11 mouse cellular contexts compared by ENCODE assay signal in genomic region chr1:159413374-159413773, GRCm38 (mm10).
DNase-seq lines count a peak whose midpoint lies in the region; ATAC-seq and TF ChIP-seq lines count a peak whose summit lies in the region.
"Had no signal": no experiment of that assay in that cellular context is flagged by ENCODE, and none has a peak within 500 bp of the region (broad histone marks: within the 10 kb centered on the region; RNA-seq: fewer than 3 reads in every experiment).

No protein-coding gene starts in this region.

- 19% methylated on average over 5 of the region's 5 CpGs for WGBS in forebrain, postnatal 0 days
- WGBS in neural tube, embryonic 14.5 days: 19% methylated on average over 5 of the region's 5 CpGs
- 78% methylated on average over 5 of the region's 5 CpGs for WGBS in intestine, embryonic 15.5 days

- no peaks in the 10 kb centered on the region for H3K27me3 ChIP-seq in forebrain, postnatal 0 days (ENCODE audit: insufficient read depth, low read length)
- no peaks in the 10 kb centered on the region for H3K27me3 ChIP-seq in neural tube, embryonic 14.5 days (ENCODE audit: control insufficient read depth, insufficient read depth, low read length)
- no peaks in the 10 kb centered on the region for H3K27me3 ChIP-seq in intestine, embryonic 15.5 days (replicated peaks)
- H3K27me3 ChIP-seq: limb, embryonic 15.5 days; stomach, embryonic 15.5 days had no signal

- TF ChIP-seq CTCF in left cerebral cortex, adult 2 months (IDR thresholded peaks at IDR 0.05): no peak
- TF ChIP-seq CTCF in forebrain, postnatal 0 days (IDR thresholded peaks at IDR 0.05; ENCODE audit: low read depth): no peak
- no peak for TF ChIP-seq CTCF in gastrocnemius, adult 2 months (IDR thresholded peaks at IDR 0.05)

- no peak overlapping the region for H3K4me2 ChIP-seq in forebrain, postnatal 0 days (ENCODE audit: low read depth)
- no peak overlapping the region for H3K4me2 ChIP-seq in neural tube, embryonic 14.5 days (ENCODE audit: low read depth, low read length)
- no peak overlapping the region for H3K4me2 ChIP-seq in intestine, embryonic 15.5 days (replicated peaks)
- H3K4me2 ChIP-seq: limb, embryonic 15.5 days; stomach, embryonic 15.5 days had no signal

- intact Hi-C loops in left cerebral cortex, adult 2 months (cut with DNase I): loop anchor here (5.0 kb wide), 1 partner anchor 109 kb away; the partner anchor contains the start of gene Tnr
- intact Hi-C loops in gastrocnemius, adult 2 months (cut with DNase I): no loop called here

- 0 out of 2 replicates have a peak overlapping the region, but pooled peaks have one; percentile 32 for H3K27ac ChIP-seq in left cerebral cortex, adult 2 months
- peak overlapping the region; percentile 54 for H3K27ac ChIP-seq in forebrain, postnatal 0 days (ENCODE audit: low read depth, low read length)
- 0 out of 2 replicates have a peak overlapping the region, but pooled peaks have one; percentile 52 for H3K27ac ChIP-seq in neural tube, embryonic 14.5 days (ENCODE audit: low read depth, low read length)
- H3K27ac ChIP-seq in intestine, embryonic 15.5 days: no peak overlapping the region
- H3K27ac ChIP-seq in gastrocnemius, adult 2 months: no peak overlapping the region
- H3K27ac ChIP-seq: kidney, postnatal 0 days; limb, embryonic 15.5 days; stomach, embryonic 15.5 days had no signal

- H3K36me3 ChIP-seq in forebrain, postnatal 0 days (ENCODE audit: insufficient read depth): no peaks in the 10 kb centered on the region
- no peaks in the 10 kb centered on the region for H3K36me3 ChIP-seq in neural tube, embryonic 14.5 days (ENCODE audit: control insufficient read depth, insufficient read depth, low read length)
- no peaks in the 10 kb centered on the region for H3K36me3 ChIP-seq in intestine, embryonic 15.5 days
- H3K36me3 ChIP-seq: limb, embryonic 15.5 days; stomach, embryonic 15.5 days had no signal

- no peaks in the 10 kb centered on the region for H3K9me3 ChIP-seq in forebrain, postnatal 0 days (ENCODE audit: low read length)
- no peaks in the 10 kb centered on the region for H3K9me3 ChIP-seq in neural tube, embryonic 14.5 days (ENCODE audit: control insufficient read depth, low read length)
- no peaks in the 10 kb centered on the region for H3K9me3 ChIP-seq in intestine, embryonic 15.5 days
- H3K9me3 ChIP-seq: limb, embryonic 15.5 days; stomach, embryonic 15.5 days had no signal

- peak; percentile 92 for ATAC-seq in forebrain, postnatal 0 days
- ATAC-seq in neural tube, embryonic 14.5 days (ENCODE audit: low read depth): peak; percentile 66; the same call in 1 of the 2 replicates
- ATAC-seq in intestine, embryonic 15.5 days: no peak

- 0 out of 2 replicates have a peak, but pooled peaks cover 6% of the 10 kb centered on the region for H3K4me1 ChIP-seq in forebrain, postnatal 0 days (ENCODE audit: insufficient read depth)
- no peaks in the 10 kb centered on the region for H3K4me1 ChIP-seq in neural tube, embryonic 14.5 days (ENCODE audit: control insufficient read depth, insufficient read depth, low read length)
- no peaks in the 10 kb centered on the region for H3K4me1 ChIP-seq in intestine, embryonic 15.5 days (replicated peaks)
- H3K4me1 ChIP-seq: stomach, embryonic 15.5 days had no signal

- H3K4me3 ChIP-seq in left cerebral cortex, adult 2 months: no peak overlapping the region
- no peak overlapping the region for H3K4me3 ChIP-seq in forebrain, postnatal 0 days (ENCODE audit: low read depth, low read length)
- no peak overlapping the region for H3K4me3 ChIP-seq in neural tube, embryonic 14.5 days (ENCODE audit: low read depth, low read length)
- H3K4me3 ChIP-seq in intestine, embryonic 15.5 days (replicated peaks): no peak overlapping the region
- no peak overlapping the region for H3K4me3 ChIP-seq in gastrocnemius, adult 2 months
- H3K4me3 ChIP-seq: limb, embryonic 15.5 days; stomach, embryonic 15.5 days had no signal

- H3K9ac ChIP-seq in forebrain, postnatal 0 days: no peak overlapping the region; the same call in 1 of the 2 replicates
- no peak overlapping the region for H3K9ac ChIP-seq in neural tube, embryonic 14.5 days (replicated peaks; ENCODE audit: low read depth, low read length)
- no peak overlapping the region for H3K9ac ChIP-seq in intestine, embryonic 15.5 days
- H3K9ac ChIP-seq: limb, embryonic 15.5 days; stomach, embryonic 15.5 days had no signal

- no peak for DNase-seq in left cerebral cortex, adult 2 months (ENCODE audit: extremely low spot score in 1 of 2, low spot score in 2 of 2)
- DNase-seq in left cerebral cortex, adult 11 months (ENCODE audit: low spot score): no peak
- DNase-seq in forebrain, postnatal 0 days: peak; percentile 75
- peak; percentile 71 for DNase-seq in layer of hippocampus, adult 9-11 months
- DNase-seq in thymus, adult 18-20 months: no peak
- no peak for DNase-seq in gastrocnemius, adult 2 months

Comparison
In these comparisons a context has a peak if more than half of its experiments do, and no peak if none do; other contexts are left out.
1. DNase-seq: peak in forebrain, postnatal 0 days (single experiment) and layer of hippocampus, adult 9-11 months (single experiment); none in left cerebral cortex, adult 2 months (0 of 2), left cerebral cortex, adult 11 months (single experiment), thymus, adult 18-20 months (0 of 2) and gastrocnemius, adult 2 months (single experiment).
2. H3K27ac ChIP-seq: peak in left cerebral cortex, adult 2 months (single experiment), forebrain, postnatal 0 days (single experiment) and neural tube, embryonic 14.5 days (single experiment); none in intestine, embryonic 15.5 days (single experiment) and gastrocnemius, adult 2 months (single experiment).